Mouse (Mus musculus): ENCODE measurements at regions not wholly inside any gene's neighbourhood (a gene's known extent, or its start where the extent isn't known, plus 50 kb on each side); places are given as distances from the start of the nearest gene placed in this dataset.

- 0 out of 2 replicates have a peak, but pooled peaks cover 3% of the 10 kb centered on the region for H3K9me3 ChIP-seq (replicated peaks; ENCODE audit: control insufficient read depth, low read length)
Observed at GRCm38 (mm10) chr7:68843374-68843773, 94.3 kb upstream of the Arrdc4 start.

GRCm38 (mm10) chr7:68833977-68834791, 85.1 kb upstream of the Arrdc4 start:
- H3K9ac ChIP-seq (ENCODE audit: low read length): no peak overlapping the region
- no peaks in the 10 kb centered on the region for H3K36me3 ChIP-seq (ENCODE audit: control insufficient read depth, insufficient read depth)
- ATAC-seq (replicated peaks; ENCODE audit: extremely low read depth, insufficient read depth, low FRiP score): no peak
- H3K4me2 ChIP-seq (ENCODE audit: low read depth, low read length): no peak overlapping the region
- 41% methylated on average over 10 of the region's 10 CpGs for WGBS
- H3K27me3 ChIP-seq (ENCODE audit: control insufficient read depth, insufficient read depth, low read length): no peaks in the 10 kb centered on the region
- H3K27ac ChIP-seq (ENCODE audit: low read length): no peak overlapping the region
- 0 out of 2 replicates have a peak, but pooled peaks cover 3% of the 10 kb centered on the region for H3K9me3 ChIP-seq (replicated peaks; ENCODE audit: control insufficient read depth, low read length)
- no peak overlapping the region for H3K4me3 ChIP-seq (ENCODE audit: low read length)
- H3K4me1 ChIP-seq (ENCODE audit: control insufficient read depth, insufficient read depth, low read length): no peaks in the 10 kb centered on the region

More at GRCm38 (mm10) chr7:68843374-68843773, 94.3 kb upstream of the Arrdc4 start:
- no peaks in the 10 kb centered on the region for H3K36me3 ChIP-seq (ENCODE audit: control insufficient read depth, insufficient read depth)
- no peak overlapping the region for H3K27ac ChIP-seq (ENCODE audit: low read length)
- H3K4me2 ChIP-seq (ENCODE audit: low read depth, low read length): no peak overlapping the region
- H3K27me3 ChIP-seq (ENCODE audit: control insufficient read depth, insufficient read depth, low read length): no peaks in the 10 kb centered on the region
- ATAC-seq (replicated peaks; ENCODE audit: extremely low read depth, insufficient read depth, low FRiP score): no peak
- WGBS: 40% methylated on average over 4 of the region's 4 CpGs
- H3K4me3 ChIP-seq (ENCODE audit: low read length): no peak overlapping the region
- peaks cover 8% of the 10 kb centered on the region for H3K4me1 ChIP-seq (ENCODE audit: control insufficient read depth, insufficient read depth, low read length)
- no peak overlapping the region for H3K9ac ChIP-seq (ENCODE audit: low read length)

GRCm38 (mm10) chr7:68833517-68833916, 84.5 kb upstream of the Arrdc4 start:
- ATAC-seq (replicated peaks; ENCODE audit: extremely low read depth, insufficient read depth, low FRiP score): no peak
- Histone ChIP-seq H3K9me3 (replicated peaks; ENCODE audit: control insufficient read depth, low read length) (no peaks in the 10 kb centered on the region), H3K27ac (ENCODE audit: low read length) (no peak overlapping the region), H3K4me2 (ENCODE audit: low read depth, low read length) (no peak overlapping the region), H3K4me3 (ENCODE audit: low read length) (no peak overlapping the region), H3K36me3 (ENCODE audit: control insufficient read depth, insufficient read depth) (no peaks in the 10 kb centered on the region), H3K9ac (ENCODE audit: low read length) (no peak overlapping the region), H3K27me3 (ENCODE audit: control insufficient read depth, insufficient read depth, low read length) (no peaks in the 10 kb centered on the region), H3K4me1 (ENCODE audit: control insufficient read depth, insufficient read depth, low read length) (no peaks in the 10 kb centered on the region)
- 81% methylated on average over 7 of the region's 7 CpGs for WGBS

- Histone ChIP-seq H3K4me2 (ENCODE audit: low read depth, low read length) (no peak overlapping the region), H3K9ac (ENCODE audit: low read length) (no peak overlapping the region), H3K27me3 (ENCODE audit: control insufficient read depth, insufficient read depth, low read length) (no peaks in the 10 kb centered on the region), H3K4me1 (ENCODE audit: control insufficient read depth, insufficient read depth, low read length) (no peaks in the 10 kb centered on the region), H3K36me3 (ENCODE audit: control insufficient read depth, insufficient read depth) (no peaks in the 10 kb centered on the region), H3K27ac (ENCODE audit: low read length) (no peak overlapping the region), H3K4me3 (ENCODE audit: low read length) (no peak overlapping the region), H3K9me3 (replicated peaks; ENCODE audit: control insufficient read depth, low read length) (no peaks in the 10 kb centered on the region)
- no peak for ATAC-seq (replicated peaks; ENCODE audit: extremely low read depth, insufficient read depth, low FRiP score)
- WGBS: 15% methylated on average over 8 of the region's 8 CpGs
Observed at GRCm38 (mm10) chr7:68829861-68830260, 80.8 kb upstream of the Arrdc4 start.

GRCm38 (mm10) chr7:68824399-68824798, 75.4 kb upstream of the Arrdc4 start:
- no peak overlapping the region for H3K4me3 ChIP-seq (ENCODE audit: low read length)

GRCm38 (mm10) chr7:68823646-68824045, 74.6 kb upstream of the Arrdc4 start:
- no peak overlapping the region for H3K9ac ChIP-seq (ENCODE audit: low read length)
- H3K36me3 ChIP-seq (ENCODE audit: control insufficient read depth, insufficient read depth): no peaks in the 10 kb centered on the region
- H3K27me3 ChIP-seq (ENCODE audit: control insufficient read depth, insufficient read depth, low read length): no peaks in the 10 kb centered on the region
- 70% methylated on average over 2 of the region's 2 CpGs for WGBS
- no peak overlapping the region for H3K4me3 ChIP-seq (ENCODE audit: low read length)
- no peak overlapping the region for H3K27ac ChIP-seq (ENCODE audit: low read length)
- no peak overlapping the region for H3K4me2 ChIP-seq (ENCODE audit: low read depth, low read length)
- H3K4me1 ChIP-seq (ENCODE audit: control insufficient read depth, insufficient read depth, low read length): no peaks in the 10 kb centered on the region
- ATAC-seq (replicated peaks; ENCODE audit: extremely low read depth, insufficient read depth, low FRiP score): no peak
- H3K9me3 ChIP-seq (replicated peaks; ENCODE audit: control insufficient read depth, low read length): no peaks in the 10 kb centered on the region

More at GRCm38 (mm10) chr7:68824399-68824798, 75.4 kb upstream of the Arrdc4 start:
- Histone ChIP-seq H3K9ac (ENCODE audit: low read length) (no peak overlapping the region), H3K27me3 (ENCODE audit: control insufficient read depth, insufficient read depth, low read length) (no peaks in the 10 kb centered on the region), H3K27ac (ENCODE audit: low read length) (no peak overlapping the region), H3K4me2 (ENCODE audit: low read depth, low read length) (no peak overlapping the region), H3K9me3 (replicated peaks; ENCODE audit: control insufficient read depth, low read length) (no peaks in the 10 kb centered on the region), H3K36me3 (ENCODE audit: control insufficient read depth, insufficient read depth) (no peaks in the 10 kb centered on the region), H3K4me1 (ENCODE audit: control insufficient read depth, insufficient read depth, low read length) (no peaks in the 10 kb centered on the region)
- ATAC-seq (replicated peaks; ENCODE audit: extremely low read depth, insufficient read depth, low FRiP score): no peak
- WGBS: 79% methylated on average over 2 of the region's 2 CpGs

GRCm38 (mm10) chr7:68823189-68823588, 74.1 kb upstream of the Arrdc4 start:
- no peak overlapping the region for H3K9ac ChIP-seq (ENCODE audit: low read length)
- H3K4me1 ChIP-seq (ENCODE audit: control insufficient read depth, insufficient read depth, low read length): no peaks in the 10 kb centered on the region
- no peak for ATAC-seq (replicated peaks; ENCODE audit: extremely low read depth, insufficient read depth, low FRiP score)
- no peak overlapping the region for H3K4me2 ChIP-seq (ENCODE audit: low read depth, low read length)
- no peaks in the 10 kb centered on the region for H3K27me3 ChIP-seq (ENCODE audit: control insufficient read depth, insufficient read depth, low read length)
- no peaks in the 10 kb centered on the region for H3K36me3 ChIP-seq (ENCODE audit: control insufficient read depth, insufficient read depth)
- 2% methylated on average over 7 of the region's 7 CpGs for WGBS
- H3K4me3 ChIP-seq (ENCODE audit: low read length): no peak overlapping the region
- H3K9me3 ChIP-seq (replicated peaks; ENCODE audit: control insufficient read depth, low read length): no peaks in the 10 kb centered on the region
- H3K27ac ChIP-seq (ENCODE audit: low read length): no peak overlapping the region

GRCm38 (mm10) chr7:68814823-68815666, 66.0 kb upstream of the Arrdc4 start:
- H3K27me3 ChIP-seq (ENCODE audit: control insufficient read depth, insufficient read depth, low read length): no peaks in the 10 kb centered on the region
- no peak overlapping the region for H3K4me2 ChIP-seq (ENCODE audit: low read depth, low read length)
- H3K9ac ChIP-seq (ENCODE audit: low read length): no peak overlapping the region
- WGBS: 71% methylated on average over 15 of the region's 15 CpGs
- no peaks in the 10 kb centered on the region for H3K4me1 ChIP-seq (ENCODE audit: control insufficient read depth, insufficient read depth, low read length)
- no peak overlapping the region for H3K4me3 ChIP-seq (ENCODE audit: low read length)
- H3K9me3 ChIP-seq (replicated peaks; ENCODE audit: control insufficient read depth, low read length): no peaks in the 10 kb centered on the region
- no peak for ATAC-seq (replicated peaks; ENCODE audit: extremely low read depth, insufficient read depth, low FRiP score)
- H3K36me3 ChIP-seq (ENCODE audit: control insufficient read depth, insufficient read depth): no peaks in the 10 kb centered on the region
- no peak overlapping the region for H3K27ac ChIP-seq (ENCODE audit: low read length)

- no peak overlapping the region for H3K4me2 ChIP-seq (ENCODE audit: low read depth, low read length)
- no peak overlapping the region for H3K4me3 ChIP-seq (ENCODE audit: low read length)
- no peaks in the 10 kb centered on the region for H3K36me3 ChIP-seq (ENCODE audit: control insufficient read depth, insufficient read depth)
- no peaks in the 10 kb centered on the region for H3K27me3 ChIP-seq (ENCODE audit: control insufficient read depth, insufficient read depth, low read length)
- H3K27ac ChIP-seq (ENCODE audit: low read length): no peak overlapping the region
- WGBS: 63% methylated on average over 8 of the region's 8 CpGs
- no peaks in the 10 kb centered on the region for H3K9me3 ChIP-seq (replicated peaks; ENCODE audit: control insufficient read depth, low read length)
- no peak for ATAC-seq (replicated peaks; ENCODE audit: extremely low read depth, insufficient read depth, low FRiP score)
- H3K9ac ChIP-seq (ENCODE audit: low read length): no peak overlapping the region
- H3K4me1 ChIP-seq (ENCODE audit: control insufficient read depth, insufficient read depth, low read length): no peaks in the 10 kb centered on the region
Observed at GRCm38 (mm10) chr7:68809782-68810181, 60.7 kb upstream of the Arrdc4 start.
